Mouse (Mus musculus): ENCODE measurements around the gene Slc1a1.

DNA sequence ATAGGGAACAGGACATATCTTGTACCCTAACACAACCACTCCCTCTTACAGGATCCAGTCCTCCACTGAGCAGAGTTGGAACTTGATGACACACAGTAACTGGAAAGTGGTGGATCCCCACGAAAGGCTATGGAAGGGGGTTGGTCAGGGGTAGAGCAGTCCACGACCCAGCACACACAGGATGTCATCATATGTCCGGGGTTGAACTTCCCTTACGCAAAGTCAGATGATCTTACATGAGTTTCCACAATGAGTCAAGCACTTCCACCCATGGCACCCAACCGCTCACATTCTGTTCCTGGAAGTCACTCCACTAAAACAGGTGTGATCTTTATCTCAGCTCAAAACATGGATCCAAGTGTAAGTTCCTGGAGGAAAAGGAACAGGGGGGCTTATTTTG is 83.0 kb downstream of the Slc1a1 start:
- no peak for TF ChIP-seq POLR2A (IDR thresholded peaks at IDR 0.05; ENCODE audit: control insufficient read depth, low read depth, low read length)
- TF ChIP-seq CTCF (IDR thresholded peaks at IDR 0.05; ENCODE audit: control insufficient read depth, insufficient read depth, insufficient replicate concordance, low read depth, low read length), result no peak

Data from testis, adult 2 months (tissue).